Mouse (Mus musculus): ENCODE measurements around the gene Phtf2. TPM values are rescaled to one million over a fixed set of nuclear protein-coding genes. Genes with fewer than 3 reads are reported as not detected.

Phtf2 gene
- 2.2 and 2.3 TPM in 2 replicates for polyA plus RNA-seq (2012; rRNA removed)

DNA sequence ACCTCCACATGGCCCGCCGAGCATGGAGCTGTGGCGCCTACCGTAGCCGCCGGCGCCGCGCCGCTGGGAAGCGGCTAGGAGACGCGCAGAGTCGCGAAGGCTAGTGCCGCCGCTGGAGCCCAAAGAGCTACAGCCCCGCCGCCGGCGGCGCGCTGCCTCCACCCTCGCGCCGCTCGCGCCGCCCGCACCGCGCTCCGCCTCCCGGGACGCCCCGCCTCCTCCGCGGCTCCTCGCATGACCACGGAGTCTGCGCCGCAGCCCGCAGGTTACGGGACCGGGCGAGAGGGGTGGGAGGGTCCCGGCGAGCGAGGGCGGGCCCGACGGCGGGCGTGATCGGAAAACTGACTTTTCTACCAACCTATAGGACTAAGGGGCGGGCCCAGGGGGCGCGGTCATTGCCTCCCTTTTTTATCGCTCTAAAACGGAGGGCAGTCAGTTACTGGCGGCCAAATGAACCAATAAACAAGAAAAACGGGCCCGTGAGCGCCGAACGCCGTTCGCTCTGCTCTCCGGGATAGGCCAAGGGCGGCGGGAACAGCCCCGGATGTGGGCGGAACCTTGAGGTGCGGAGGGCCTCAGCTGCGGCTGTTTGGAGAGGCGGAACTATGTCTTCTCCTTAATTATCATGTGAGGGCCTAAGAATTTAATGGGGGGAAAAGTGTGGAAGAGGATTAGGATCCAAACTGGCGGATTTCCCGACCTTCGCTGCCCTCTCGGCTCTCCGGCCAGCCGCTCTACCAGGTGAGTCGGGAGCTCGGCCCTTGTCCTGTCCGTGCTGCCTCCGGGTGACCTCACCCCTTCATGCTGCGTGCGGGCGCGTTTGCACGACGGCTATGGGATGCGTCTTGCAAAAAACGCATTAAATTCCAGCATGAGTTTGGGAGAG is at the start of gene Phtf2, which contains the start of gene Tmem60:
Phtf2 (minus strand) TSS at position 210 of the 886 bp plus-strand sequence.
Tmem60 (plus strand) TSS at position 277 of the 886 bp plus-strand sequence.
- peak within 1 kb of the TSS; percentile 76 for H3K27ac ChIP-seq (ENCODE audit: insufficient read depth, low read length)
- TF ChIP-seq CTCF (IDR thresholded peaks at IDR 0.05; ENCODE audit: extremely low read depth, insufficient read depth, insufficient read length, insufficient replicate concordance), result no peak
- peak; percentile 95 for TF ChIP-seq POLR2A (IDR thresholded peaks at IDR 0.05; ENCODE audit: low read depth, low read length)
- under 1% methylated on average over 93 of the region's 94 CpGs for WGBS
- H3K4me1 ChIP-seq (ENCODE audit: control insufficient read depth, insufficient read depth, insufficient read length), result peaks cover 12% of the 10 kb centered on the region; the same call in 1 of the 2 replicates
- H3K4me3 ChIP-seq (ENCODE audit: extremely low read depth, insufficient read depth, insufficient read length), result peak within 1 kb of the TSS; percentile 86
- DNase-seq (ENCODE audit: low read depth in 1 of 2, low spot score in 2 of 2), result peak; percentile 98 to 99
- no peaks in the 10 kb centered on the region for H3K36me3 ChIP-seq (ENCODE audit: control insufficient read depth, insufficient read depth, low read length)
- no peaks in the 10 kb centered on the region for H3K27me3 ChIP-seq (ENCODE audit: control insufficient read depth, insufficient read depth, low read length)

DNA sequence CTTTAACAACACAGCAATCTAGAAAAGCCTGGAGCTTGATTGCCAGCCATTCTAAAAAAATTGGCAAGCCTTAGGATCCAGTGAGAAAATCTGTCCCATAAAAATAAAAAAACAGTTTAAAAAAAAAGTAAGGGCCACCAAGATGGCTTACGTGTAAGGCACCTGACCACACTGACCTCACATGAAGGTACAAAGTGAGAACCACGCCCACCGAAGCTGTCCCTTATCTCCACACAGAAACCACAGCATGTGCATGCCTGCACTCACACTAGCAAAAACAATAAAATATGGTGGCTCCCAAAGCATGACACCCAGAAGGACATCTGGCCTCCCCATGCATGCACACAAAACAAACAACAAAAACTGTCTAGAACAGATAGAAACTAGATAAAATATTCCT is 49.4 kb upstream of the Phtf2 start:
- DNase-seq (ENCODE audit: low read depth in 1 of 2, low spot score in 2 of 2), result no peak
- Histone ChIP-seq H3K4me1 (ENCODE audit: control insufficient read depth, insufficient read depth, insufficient read length) (peaks cover 10% of the 10 kb centered on the region), H3K36me3 (ENCODE audit: control insufficient read depth, insufficient read depth, low read length) (peaks cover 1% of the 10 kb centered on the region; the same call in 1 of the 2 replicates), H3K27me3 (ENCODE audit: control insufficient read depth, insufficient read depth, low read length) (no peaks in the 10 kb centered on the region), H3K27ac (ENCODE audit: insufficient read depth, low read length) (no peak overlapping the region), H3K4me3 (ENCODE audit: extremely low read depth, insufficient read depth, insufficient read length) (no peak overlapping the region)
- no peak for TF ChIP-seq POLR2A (IDR thresholded peaks at IDR 0.05; ENCODE audit: low read depth, low read length)
- TF ChIP-seq CTCF (IDR thresholded peaks at IDR 0.05; ENCODE audit: extremely low read depth, insufficient read depth, insufficient read length, insufficient replicate concordance), result no peak
- 54% methylated on average over 3 of the region's 3 CpGs for WGBS

DNA sequence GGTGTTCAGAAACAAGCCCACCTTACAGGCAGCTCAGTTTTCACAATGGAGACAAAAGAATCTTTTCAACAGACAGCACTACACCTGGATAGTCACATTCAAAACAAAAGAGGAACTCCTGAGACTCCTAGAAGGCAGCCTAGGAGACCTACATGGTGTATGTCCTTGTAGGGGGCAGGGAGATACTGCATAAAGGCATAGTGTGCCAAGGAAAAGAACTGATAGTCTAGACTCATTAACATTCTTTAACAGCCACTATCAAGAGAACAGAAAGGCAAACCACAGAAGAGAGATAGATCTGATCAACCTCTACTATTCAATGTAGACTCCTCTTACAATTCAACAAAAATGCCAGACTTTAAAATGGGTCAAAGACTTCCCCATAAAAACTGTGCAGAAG is 48.5 kb upstream of the Phtf2 start:
- no peak for TF ChIP-seq CTCF (IDR thresholded peaks at IDR 0.05; ENCODE audit: extremely low read depth, insufficient read depth, insufficient read length, insufficient replicate concordance)
- TF ChIP-seq POLR2A (IDR thresholded peaks at IDR 0.05; ENCODE audit: low read depth, low read length), result no peak
- H3K4me1 ChIP-seq (ENCODE audit: control insufficient read depth, insufficient read depth, insufficient read length), result peaks cover 5% of the 10 kb centered on the region
- peaks cover 1% of the 10 kb centered on the region; the same call in 1 of the 2 replicates for H3K36me3 ChIP-seq (ENCODE audit: control insufficient read depth, insufficient read depth, low read length)
- no peak for DNase-seq (ENCODE audit: low read depth in 1 of 2, low spot score in 2 of 2)
- no peaks in the 10 kb centered on the region for H3K27me3 ChIP-seq (ENCODE audit: control insufficient read depth, insufficient read depth, low read length)
- no peak overlapping the region for H3K27ac ChIP-seq (ENCODE audit: insufficient read depth, low read length)
- H3K4me3 ChIP-seq (ENCODE audit: extremely low read depth, insufficient read depth, insufficient read length), result no peak overlapping the region

GRCm38 (mm10) chr5:20929669-20930151 is 47.8 kb upstream of the Phtf2 start:
- Histone ChIP-seq H3K4me3 (ENCODE audit: extremely low read depth, insufficient read depth, insufficient read length) (no peak overlapping the region), H3K27ac (ENCODE audit: insufficient read depth, low read length) (no peak overlapping the region), H3K4me1 (ENCODE audit: control insufficient read depth, insufficient read depth, insufficient read length) (peaks cover 5% of the 10 kb centered on the region), H3K27me3 (ENCODE audit: control insufficient read depth, insufficient read depth, low read length) (no peaks in the 10 kb centered on the region), H3K36me3 (ENCODE audit: control insufficient read depth, insufficient read depth, low read length) (peaks cover 1% of the 10 kb centered on the region; the same call in 1 of the 2 replicates)
- WGBS, result 74% methylated on average over 6 of the region's 6 CpGs
- no peak for DNase-seq (ENCODE audit: low read depth in 1 of 2, low spot score in 2 of 2)
- TF ChIP-seq CTCF (IDR thresholded peaks at IDR 0.05; ENCODE audit: extremely low read depth, insufficient read depth, insufficient read length, insufficient replicate concordance) (no peak), POLR2A (IDR thresholded peaks at IDR 0.05; ENCODE audit: low read depth, low read length) (no peak)

DNA sequence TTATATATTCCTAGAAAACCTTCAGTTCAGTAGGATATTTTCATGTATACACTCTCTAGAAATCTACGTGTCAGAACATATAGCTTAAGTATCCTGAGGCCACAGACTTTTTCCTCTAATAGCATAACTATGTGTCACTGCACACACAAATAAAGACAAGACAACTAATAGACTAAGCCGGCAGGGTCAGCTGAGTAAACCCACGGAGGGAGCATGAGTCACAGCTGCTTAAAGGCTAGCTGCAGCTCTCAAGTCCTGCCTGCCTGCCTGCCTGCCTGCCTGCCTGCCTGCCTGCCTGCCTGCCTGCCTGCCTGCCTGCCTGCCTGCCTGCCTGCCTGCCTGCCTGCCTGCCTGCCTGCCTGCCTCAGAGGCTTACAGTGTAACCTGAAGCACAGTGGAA is 43.5 kb upstream of the Phtf2 start:
- DNase-seq (ENCODE audit: low read depth in 1 of 2, low spot score in 2 of 2), result no peak
- TF ChIP-seq POLR2A (IDR thresholded peaks at IDR 0.05; ENCODE audit: low read depth, low read length), result no peak
- no peak for TF ChIP-seq CTCF (IDR thresholded peaks at IDR 0.05; ENCODE audit: extremely low read depth, insufficient read depth, insufficient read length, insufficient replicate concordance)
- Histone ChIP-seq H3K4me1 (ENCODE audit: control insufficient read depth, insufficient read depth, insufficient read length) (no peaks in the 10 kb centered on the region), H3K27ac (ENCODE audit: insufficient read depth, low read length) (no peak overlapping the region), H3K4me3 (ENCODE audit: extremely low read depth, insufficient read depth, insufficient read length) (no peak overlapping the region), H3K36me3 (ENCODE audit: control insufficient read depth, insufficient read depth, low read length) (peaks cover 4% of the 10 kb centered on the region), H3K27me3 (ENCODE audit: control insufficient read depth, insufficient read depth, low read length) (no peaks in the 10 kb centered on the region)
- 89% methylated on average over 3 of the region's 3 CpGs for WGBS

GRCm38 (mm10) chr5:20924608-20925007 is 42.7 kb upstream of the Phtf2 start:
- H3K4me1 ChIP-seq (ENCODE audit: control insufficient read depth, insufficient read depth, insufficient read length), result no peaks in the 10 kb centered on the region
- no peaks in the 10 kb centered on the region for H3K27me3 ChIP-seq (ENCODE audit: control insufficient read depth, insufficient read depth, low read length)
- peaks cover 7% of the 10 kb centered on the region for H3K36me3 ChIP-seq (ENCODE audit: control insufficient read depth, insufficient read depth, low read length)
- H3K27ac ChIP-seq (ENCODE audit: insufficient read depth, low read length), result no peak overlapping the region
- 40% methylated on average over 3 of the region's 3 CpGs for WGBS
- no peak overlapping the region for H3K4me3 ChIP-seq (ENCODE audit: extremely low read depth, insufficient read depth, insufficient read length)
- TF ChIP-seq CTCF (IDR thresholded peaks at IDR 0.05; ENCODE audit: extremely low read depth, insufficient read depth, insufficient read length, insufficient replicate concordance) (no peak), POLR2A (IDR thresholded peaks at IDR 0.05; ENCODE audit: low read depth, low read length) (no peak)
- no peak for DNase-seq (ENCODE audit: low read depth in 1 of 2, low spot score in 2 of 2)

All from spleen, adult 2 months (tissue).